8 mouse cellular contexts compared by ENCODE assay signal in the genomic region with DNA sequence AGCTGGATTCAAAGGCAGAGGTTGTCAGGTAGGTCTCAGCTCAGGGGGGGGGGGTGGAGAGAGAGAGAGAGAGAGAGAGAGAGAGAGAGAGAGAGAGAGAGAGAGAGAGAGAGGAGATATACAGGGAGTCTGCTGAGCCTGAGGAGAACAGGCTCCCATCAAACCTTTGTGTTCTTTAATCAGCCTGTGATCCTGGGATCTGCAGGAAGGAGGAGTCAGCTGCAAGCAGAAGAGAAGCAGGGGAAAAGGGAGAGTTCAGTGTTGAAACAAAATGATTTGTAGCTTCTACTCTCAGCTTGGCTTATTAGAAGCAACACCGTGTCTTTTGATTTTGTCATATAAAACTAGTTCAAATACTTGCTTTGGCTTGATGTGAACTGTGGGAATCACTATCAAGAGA. TPM values are rescaled to one million over a fixed set of nuclear protein-coding genes. Genes with fewer than 3 reads are reported as not detected.
DNase-seq lines count a peak whose midpoint lies in the region; ATAC-seq and TF ChIP-seq lines count a peak whose summit lies in the region.

A gene (minus strand): TSS at position 168 of the 400 bp plus-strand sequence.

- H3K4me2 ChIP-seq in liver, embryonic 11.5 days = peak within 1 kb of the TSS; percentile 63
- H3K4me2 ChIP-seq in intestine, embryonic 16.5 days (ENCODE audit: low read depth, low read length) = peak within 1 kb of the TSS; percentile 67
- peak within 1 kb of the TSS; percentile 86 for H3K4me2 ChIP-seq in neural tube, embryonic 13.5 days

- ATAC-seq in liver, embryonic 11.5 days (replicated peaks; ENCODE audit: low FRiP score) = no peak
- ATAC-seq in intestine, embryonic 16.5 days = no peak
- no peak for ATAC-seq in neural tube, embryonic 13.5 days (ENCODE audit: low read depth)
- no peak for ATAC-seq in megakaryocyte-erythroid progenitor cell, adult 5-6 weeks (replicated peaks; ENCODE audit: low FRiP score, low TSS enrichment, poor library complexity, severe bottlenecking)

- peaks cover 5% of the 10 kb centered on the region for H3K27me3 ChIP-seq in liver, embryonic 11.5 days (replicated peaks; ENCODE audit: control insufficient read depth, insufficient read depth, low read length)
- H3K27me3 ChIP-seq in intestine, embryonic 16.5 days (replicated peaks; ENCODE audit: control insufficient read depth, insufficient read depth, low read length) = peaks cover 5% of the 10 kb centered on the region; the same call in 1 of the 2 replicates
- H3K27me3 ChIP-seq in neural tube, embryonic 13.5 days = peaks cover 14% of the 10 kb centered on the region

- no peak for TF ChIP-seq CTCF in embryonic fibroblast, embryonic 13.5 days (IDR thresholded peaks at IDR 0.05; ENCODE audit: borderline replicate concordance, insufficient read depth, low read length)

- no peaks in the 10 kb centered on the region for H3K4me1 ChIP-seq in liver, embryonic 11.5 days (replicated peaks; ENCODE audit: control insufficient read depth, insufficient read depth, low read length)
- H3K4me1 ChIP-seq in embryonic fibroblast, embryonic 13.5 days (ENCODE audit: control insufficient read depth, insufficient read depth, low read length) = no peaks in the 10 kb centered on the region; the same call in 1 of the 2 replicates
- peaks cover 8% of the 10 kb centered on the region; the same call in 1 of the 2 replicates for H3K4me1 ChIP-seq in intestine, embryonic 16.5 days (ENCODE audit: control insufficient read depth, insufficient read depth, low read length)
- peaks cover 14% of the 10 kb centered on the region; the same call in 1 of the 2 replicates for H3K4me1 ChIP-seq in neural tube, embryonic 13.5 days (replicated peaks)

- H3K9ac ChIP-seq in liver, embryonic 11.5 days (ENCODE audit: low read depth, low read length) = no peak within 1 kb of the TSS
- H3K9ac ChIP-seq in intestine, embryonic 16.5 days (ENCODE audit: low read depth, low read length) = no peak within 1 kb of the TSS
- peak within 1 kb of the TSS; percentile 72 for H3K9ac ChIP-seq in neural tube, embryonic 13.5 days

- H3K4me3 ChIP-seq in liver, embryonic 11.5 days (ENCODE audit: low read depth, low read length) = no peak within 1 kb of the TSS
- peak within 1 kb of the TSS; percentile 57 for H3K4me3 ChIP-seq in embryonic fibroblast, embryonic 13.5 days (ENCODE audit: insufficient read depth, low read length)
- peak within 1 kb of the TSS; percentile 39 for H3K4me3 ChIP-seq in intestine, embryonic 16.5 days (ENCODE audit: low read length)
- H3K4me3 ChIP-seq in neural tube, embryonic 13.5 days = peak within 1 kb of the TSS; percentile 54

- 81% methylated on average over 1 of the region's 1 CpGs for WGBS in liver, embryonic 11.5 days
- WGBS in intestine, embryonic 16.5 days = 43% methylated on average over 1 of the region's 1 CpGs
- 50% methylated on average over 1 of the region's 1 CpGs for WGBS in neural tube, embryonic 13.5 days

- DNase-seq in liver, embryonic 11.5 days (ENCODE audit: low spot score) = no peak
- no peak for DNase-seq in liver
- DNase-seq in Muller cell, postnatal 12 days (ENCODE audit: inconsistent ontology term) = no peak
- no peak for DNase-seq in embryo, embryonic 10 days (ENCODE audit: low spot score)

- H3K36me3 ChIP-seq in liver, embryonic 11.5 days (ENCODE audit: control insufficient read depth, insufficient read depth, low read length) = no peaks in the 10 kb centered on the region
- H3K36me3 ChIP-seq in intestine, embryonic 16.5 days (ENCODE audit: control insufficient read depth, insufficient read depth, low read length) = no peaks in the 10 kb centered on the region
- H3K36me3 ChIP-seq in neural tube, embryonic 13.5 days = no peaks in the 10 kb centered on the region

- no peak for TF ChIP-seq POLR2A in embryonic fibroblast, embryonic 13.5 days (IDR thresholded peaks at IDR 0.05; ENCODE audit: low read depth, low read length)

- H3K9me3 ChIP-seq in liver, embryonic 11.5 days (ENCODE audit: control insufficient read depth, low read length) = no peaks in the 10 kb centered on the region
- H3K9me3 ChIP-seq in intestine, embryonic 16.5 days (ENCODE audit: control insufficient read depth, low read length) = no peaks in the 10 kb centered on the region
- H3K9me3 ChIP-seq in neural tube, embryonic 13.5 days = no peaks in the 10 kb centered on the region

- no peak within 1 kb of the TSS for H3K27ac ChIP-seq in liver, embryonic 11.5 days (ENCODE audit: low read depth, low read length)
- peak within 1 kb of the TSS; percentile 50 for H3K27ac ChIP-seq in embryonic fibroblast, embryonic 13.5 days (ENCODE audit: insufficient read depth, low read length)
- no peak within 1 kb of the TSS for H3K27ac ChIP-seq in intestine, embryonic 16.5 days (ENCODE audit: low read length)
- no peak within 1 kb of the TSS for H3K27ac ChIP-seq in neural tube, embryonic 13.5 days (replicated peaks)

RNA-seq across cellular contexts. Expression of the gene that starts here (rescaled TPM):
- not detected in 2 replicates for polyA plus RNA-seq in liver, embryonic 11.5 days (2014; fragmentation: Nextera tagmentation; extraction: Ambion mirVana)
- polyA plus RNA-seq in embryonic fibroblast, embryonic 13.5 days (2011; ENCODE audit: insufficient read length, low read depth, missing spikeins) = 4.6 and 14.7 TPM in 2 replicates
- polyA plus RNA-seq in intestine, embryonic 16.5 days (2015; fragmentation: Nextera tagmentation; extraction: Ambion mirVana) = 0.24 and 0.35 TPM in 2 replicates
- 2.3 and 2.8 TPM in 2 replicates for polyA plus RNA-seq in neural tube, embryonic 13.5 days (2015; fragmentation: Nextera tagmentation; extraction: Ambion mirVana)
- total RNA-seq in megakaryocyte-erythroid progenitor cell, adult 5-6 weeks (2014; fragmentation: Nextera tagmentation) = not detected in 2 replicates
- not detected in 2 replicates for total RNA-seq in megakaryocyte-erythroid progenitor cell, adult 5-6 weeks (2017)
